Mouse (Mus musculus) E14TG2a.4 (cell line): ENCODE results near the gene Cyp4x1.
A peak's percentile ranks its signal among the peaks of the same experiment; 100 is the strongest.

ENCODE experiments used
- H3K27me3 ChIP-seq: 2 replicates; pipeline ENCODE4 v1.6.1; 2014; ENCODE audit warnings: low read length, control low read depth; ENCODE audit not compliant: insufficient read depth
- H3K36me3 ChIP-seq: 2 replicates; pipeline ENCODE4 v1.6.1; 2014; ENCODE audit warnings: low read length, control low read depth; ENCODE audit not compliant: insufficient read depth
- H3K4me1 ChIP-seq: replicated peaks from 2 replicates; pipeline ENCODE4 v1.6.1; 2014; ENCODE audit warnings: low read depth, low read length, control low read depth
- H3K4me3 ChIP-seq: replicated peaks from 2 replicates; pipeline ENCODE4 v1.5.1; 2014; ENCODE audit warnings: mild to moderate bottlenecking, low read length
- H3K9me3 ChIP-seq: 2 replicates; pipeline ENCODE4 v1.6.1; 2014; ENCODE audit warnings: low read length, control low read depth
- CTCF ChIP-seq: conservative IDR thresholded peaks from 2 replicates; pipeline ENCODE4 v1.5.1; 2014; ENCODE audit warnings: low read length
- NANOG ChIP-seq: IDR thresholded peaks from 2 replicates; pipeline ENCODE4 v1.6.1; 2014; ENCODE audit warnings: borderline replicate concordance, low read length, mixed read lengths
- POU5F1 ChIP-seq: IDR thresholded peaks from 2 replicates; pipeline ENCODE4 v1.6.1; 2014; ENCODE audit warnings: low read length, borderline replicate concordance

Cyp4x1 gene

DNA sequence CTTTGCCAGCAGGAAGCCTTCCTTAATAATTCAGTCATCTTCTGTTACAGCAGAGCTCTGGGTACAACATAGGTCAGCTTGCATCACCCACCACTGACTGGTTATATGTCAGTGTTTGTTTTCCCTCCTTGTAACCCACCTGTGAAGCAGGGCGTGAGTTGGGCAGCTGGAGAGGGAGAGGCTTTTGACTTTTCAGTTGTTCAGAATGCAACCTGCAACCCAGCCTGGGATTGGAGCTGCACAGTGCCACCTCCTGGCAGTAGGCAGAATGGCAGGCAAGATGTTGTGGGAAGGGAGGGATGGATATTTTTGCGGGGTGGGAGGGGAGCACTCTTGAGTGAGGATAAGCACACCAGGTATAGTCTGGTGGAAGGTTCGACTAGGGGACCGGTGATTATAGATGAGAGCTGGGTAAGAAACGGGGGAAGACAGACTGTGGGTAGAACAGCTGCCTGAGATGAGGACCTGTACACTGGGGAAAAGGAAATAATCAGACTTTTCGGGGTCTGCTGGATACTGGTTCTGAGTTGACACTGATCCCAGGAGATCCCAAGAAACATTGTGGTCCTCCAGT lies 48.5 kb downstream of the Cyp4x1 start:
- Histone ChIP-seq H3K9me3 (no peaks in the 10 kb centered on the region), H3K4me3 (no peak overlapping the region), H3K4me1 (peaks cover 13% of the 10 kb centered on the region), H3K27me3 (peaks cover 43% of the 10 kb centered on the region), H3K36me3 (no peaks in the 10 kb centered on the region)
- peak; percentile 94 for TF ChIP-seq CTCF
- TF ChIP-seq NANOG, result no peak
- no peak for TF ChIP-seq POU5F1

DNA sequence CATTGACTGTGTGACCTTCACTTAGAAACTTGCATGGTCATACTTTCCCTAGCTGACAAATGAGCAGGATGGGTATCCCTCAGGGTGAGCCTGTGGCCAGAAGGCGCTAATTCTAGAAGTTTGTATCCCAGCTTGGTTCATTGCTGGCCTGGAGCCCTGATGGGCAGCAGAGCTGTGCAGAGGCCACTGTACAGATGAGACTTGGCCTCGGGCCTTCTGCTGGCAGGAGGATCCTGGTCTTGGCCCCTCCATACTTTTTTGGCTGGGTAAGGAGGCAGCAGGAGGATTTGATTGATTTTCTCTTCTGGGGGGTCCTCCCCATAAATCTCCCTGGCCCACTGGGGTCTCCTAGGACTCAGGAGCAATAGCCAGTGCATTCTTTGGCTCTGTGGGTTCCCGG lies 51.0 kb downstream of the Cyp4x1 start:
- Histone ChIP-seq H3K4me1 (peaks cover 19% of the 10 kb centered on the region), H3K4me3 (no peak overlapping the region), H3K9me3 (no peaks in the 10 kb centered on the region), H3K36me3 (no peaks in the 10 kb centered on the region), H3K27me3 (peaks cover 20% of the 10 kb centered on the region; the same call in 1 of the 2 replicates)
- TF ChIP-seq CTCF (no peak), NANOG (no peak)

DNA sequence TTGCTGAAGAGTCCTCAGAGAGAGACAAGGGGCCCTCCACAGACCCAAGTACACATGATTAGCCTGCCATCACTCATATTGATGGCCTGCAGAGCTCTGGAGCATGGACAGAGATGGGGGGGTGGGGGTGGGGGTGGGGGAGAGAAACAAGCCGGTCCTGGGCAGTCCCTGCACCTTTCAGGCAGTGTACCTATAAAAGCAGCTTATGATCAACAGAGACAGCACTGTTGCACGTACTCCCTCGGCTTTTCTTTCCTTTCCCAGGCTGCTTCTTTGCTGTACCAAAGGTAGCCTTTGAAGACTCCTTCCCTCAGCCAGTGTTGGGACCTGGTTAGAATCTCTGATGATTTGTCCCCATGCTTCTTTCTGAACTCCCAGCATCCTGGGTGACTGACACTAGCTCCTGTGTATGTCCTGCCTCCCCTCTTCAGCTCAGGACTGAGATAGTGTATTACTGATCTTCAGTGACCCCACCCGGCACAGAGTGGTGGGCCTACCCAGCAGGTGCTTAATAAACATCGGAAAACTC lies 54.2 kb downstream of the Cyp4x1 start:
- Histone ChIP-seq H3K4me1 (peaks cover 28% of the 10 kb centered on the region), H3K9me3 (no peaks in the 10 kb centered on the region), H3K4me3 (peak overlapping the region; percentile 35; the same call in 1 of the 2 replicates), H3K36me3 (no peaks in the 10 kb centered on the region), H3K27me3 (peaks cover 12% of the 10 kb centered on the region)
- TF ChIP-seq NANOG (no peak), POU5F1 (no peak), CTCF (no peak)

DNA sequence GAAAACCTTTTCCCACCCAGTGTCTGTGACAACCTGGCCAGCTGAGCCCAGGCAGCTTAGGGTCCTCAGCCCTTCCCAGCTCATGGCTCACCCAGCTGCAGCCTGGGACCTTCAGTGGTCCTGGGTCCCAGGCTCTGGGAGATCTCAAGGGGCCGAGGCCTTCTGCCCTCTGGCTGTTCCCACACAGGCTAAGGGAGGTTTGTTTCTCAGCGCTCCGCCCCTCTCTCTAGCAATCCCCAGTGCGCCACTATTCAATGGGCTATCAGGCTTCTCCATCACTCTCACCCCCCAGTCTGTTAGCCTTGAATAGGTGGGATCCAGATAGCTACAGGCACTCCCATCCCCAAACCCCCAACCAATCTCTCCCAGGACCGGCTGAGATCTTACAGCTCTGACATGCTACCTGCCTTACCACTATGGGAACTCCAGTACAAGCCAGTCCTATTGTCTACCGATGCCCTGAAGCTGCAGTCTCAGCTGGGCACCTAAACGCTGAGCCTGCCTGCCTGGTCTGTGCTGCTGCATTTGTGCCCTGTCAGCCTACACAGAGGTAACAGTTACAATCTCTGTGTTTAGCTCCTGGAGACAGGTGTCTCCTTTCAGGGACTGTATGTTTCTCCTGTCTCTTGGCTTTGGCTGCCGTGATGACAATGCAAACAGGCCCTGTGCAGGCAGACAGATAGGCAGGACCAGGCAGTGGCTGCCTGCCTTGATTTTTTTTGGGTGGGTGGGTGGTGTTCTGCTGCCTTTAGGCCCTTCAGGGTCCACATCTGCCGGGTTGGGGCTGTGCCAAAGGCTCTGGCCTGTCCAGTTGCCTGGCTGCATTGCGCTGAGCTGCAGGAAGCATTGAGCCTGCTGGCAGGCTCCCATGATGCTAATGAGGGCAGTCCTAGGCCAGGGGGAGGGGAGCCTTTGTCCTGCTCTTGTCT lies 54.9 kb downstream of the Cyp4x1 start:
- H3K36me3 ChIP-seq, result no peaks in the 10 kb centered on the region
- 0 out of 2 replicates have a peak, but pooled peaks have one; percentile 9 for TF ChIP-seq NANOG
- TF ChIP-seq CTCF, result no peak
- H3K4me1 ChIP-seq, result peaks cover 33% of the 10 kb centered on the region
- H3K27me3 ChIP-seq, result peaks cover 12% of the 10 kb centered on the region
- peak overlapping the region; percentile 35; the same call in 1 of the 2 replicates for H3K4me3 ChIP-seq
- no peaks in the 10 kb centered on the region for H3K9me3 ChIP-seq

DNA sequence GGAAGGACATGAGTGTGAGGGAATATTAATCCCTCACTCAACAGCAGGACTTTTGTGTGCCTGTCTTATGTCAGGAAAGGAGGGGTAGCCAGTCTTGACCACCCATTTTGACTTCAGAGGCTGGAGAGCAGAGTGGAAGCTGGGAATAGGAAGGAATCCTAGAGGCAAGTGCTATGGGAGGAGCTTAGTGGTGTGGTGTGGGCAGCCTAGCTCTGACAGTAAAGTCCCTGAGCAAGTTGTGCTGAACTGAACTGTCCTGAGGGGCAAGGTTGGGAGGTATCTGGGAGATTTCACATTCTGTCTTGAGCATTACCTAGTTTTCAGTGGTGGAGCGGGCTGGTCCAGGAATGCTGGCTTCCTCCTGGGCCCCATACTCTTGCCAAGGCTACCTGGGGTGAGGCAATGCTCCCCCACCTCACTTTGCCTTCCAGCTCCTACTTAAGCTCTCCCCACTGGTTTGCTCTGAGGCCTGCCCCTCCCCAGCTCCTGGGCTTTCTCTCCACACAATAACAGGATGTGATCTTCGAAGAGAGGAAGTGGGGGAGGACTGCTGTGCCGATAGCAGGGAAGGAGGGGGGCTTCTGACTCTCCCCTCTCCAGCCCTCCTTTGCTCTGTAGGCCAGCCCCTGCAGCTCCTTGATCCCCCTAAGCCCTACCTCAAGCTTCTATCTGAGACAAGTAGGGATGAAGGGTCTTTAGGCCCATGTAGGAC lies 58.7 kb downstream of the Cyp4x1 start:
- peaks cover 33% of the 10 kb centered on the region for H3K4me1 ChIP-seq
- peaks cover 24% of the 10 kb centered on the region for H3K27me3 ChIP-seq
- TF ChIP-seq CTCF, result no peak
- TF ChIP-seq POU5F1, result no peak
- TF ChIP-seq NANOG, result no peak
- H3K9me3 ChIP-seq, result no peaks in the 10 kb centered on the region
- no peaks in the 10 kb centered on the region for H3K36me3 ChIP-seq
- H3K4me3 ChIP-seq, result no peak overlapping the region

DNA sequence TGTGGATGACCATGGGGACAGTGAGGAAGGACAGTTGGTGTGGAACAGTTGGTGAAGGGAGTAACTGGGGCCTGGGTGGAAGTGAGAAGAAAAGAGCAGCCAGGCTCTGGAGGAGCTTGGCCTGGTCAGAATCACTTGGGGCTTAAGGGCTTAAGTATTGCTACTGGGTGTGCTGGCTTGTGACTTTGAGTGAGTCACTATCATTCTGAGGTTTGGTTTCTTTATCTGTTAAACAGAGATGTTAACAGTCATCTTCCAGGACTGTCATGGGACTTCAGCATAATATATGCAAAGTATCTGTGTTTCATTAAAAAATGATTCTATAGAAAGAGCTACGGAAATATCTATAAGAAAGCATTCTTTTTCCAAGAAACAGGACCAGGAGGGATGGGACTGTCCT lies 59.3 kb downstream of the Cyp4x1 start:
- Histone ChIP-seq H3K4me3 (no peak overlapping the region), H3K4me1 (peaks cover 29% of the 10 kb centered on the region), H3K9me3 (no peaks in the 10 kb centered on the region), H3K27me3 (peaks cover 28% of the 10 kb centered on the region), H3K36me3 (no peaks in the 10 kb centered on the region)
- TF ChIP-seq POU5F1 (no peak), CTCF (no peak), NANOG (no peak)

DNA sequence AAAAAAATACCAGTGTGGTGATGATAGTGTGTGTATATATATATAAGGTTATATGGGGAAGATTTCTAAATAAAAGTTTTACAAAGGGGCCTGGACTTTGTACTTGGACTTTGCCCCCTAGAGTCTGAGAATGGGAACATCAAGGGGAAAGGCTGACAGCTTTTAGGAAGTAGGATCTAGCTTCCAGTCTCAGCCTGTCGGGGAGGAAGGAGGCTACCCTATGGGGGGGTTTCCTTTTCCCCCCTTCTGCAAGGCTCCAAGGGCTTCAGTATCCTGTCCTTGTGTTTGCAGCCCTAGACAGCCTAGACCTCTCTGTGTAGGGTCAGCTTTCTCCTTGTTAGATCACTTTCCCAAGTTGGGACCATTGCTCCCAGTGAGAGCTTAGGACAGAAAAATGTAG lies 62.4 kb downstream of the Cyp4x1 start:
- peaks cover 56% of the 10 kb centered on the region for H3K27me3 ChIP-seq
- no peak overlapping the region for H3K4me3 ChIP-seq
- H3K9me3 ChIP-seq, result no peaks in the 10 kb centered on the region
- TF ChIP-seq NANOG, result no peak
- TF ChIP-seq POU5F1, result no peak
- no peak for TF ChIP-seq CTCF
- peaks cover 17% of the 10 kb centered on the region for H3K4me1 ChIP-seq
- no peaks in the 10 kb centered on the region for H3K36me3 ChIP-seq

DNA sequence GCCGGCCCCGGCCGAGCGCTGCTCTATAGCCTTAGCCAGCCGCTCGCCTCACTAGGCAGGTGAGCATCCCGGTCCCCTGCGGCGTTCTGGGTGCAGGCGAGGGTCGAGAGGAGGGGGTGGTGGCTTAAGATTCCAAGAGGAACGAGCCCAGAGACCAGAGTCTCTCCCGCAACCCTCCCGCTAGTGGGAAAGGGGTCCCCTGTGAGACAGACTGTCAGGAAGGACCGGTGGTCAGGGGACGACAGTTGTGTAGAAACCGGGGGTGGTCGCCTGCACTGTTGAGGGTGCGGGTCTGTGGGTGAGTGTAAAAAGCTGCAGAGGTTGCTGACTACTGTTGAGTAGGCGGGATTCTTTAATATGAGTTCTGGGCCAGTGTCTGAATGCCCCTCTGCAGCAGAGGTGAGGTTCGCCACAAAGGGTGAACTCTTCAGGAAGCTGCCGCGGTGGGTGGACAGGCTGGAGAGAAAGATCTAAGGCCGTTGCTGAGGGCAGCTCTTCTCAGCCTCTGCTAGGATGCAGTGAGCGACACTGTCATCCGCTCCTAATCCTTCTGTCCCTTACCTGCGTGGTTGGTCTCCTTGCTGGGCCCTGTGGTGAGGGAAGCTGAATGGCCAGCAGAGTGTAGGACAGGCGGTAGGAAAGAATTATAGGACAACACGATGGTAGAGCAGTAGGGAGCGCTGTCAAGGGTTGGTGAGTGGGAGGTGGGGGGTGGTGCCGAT lies 70.4 kb downstream of the Cyp4x1 start:
- Histone ChIP-seq H3K4me3 (peak overlapping the region; percentile 76), H3K9me3 (no peaks in the 10 kb centered on the region)
- TF ChIP-seq POU5F1 (no peak), CTCF (no peak), NANOG (no peak)

More for the DNA sequence above, 70.4 kb downstream of the Cyp4x1 start:
- Histone ChIP-seq H3K27me3 (peaks cover 94% of the 10 kb centered on the region), H3K36me3 (no peaks in the 10 kb centered on the region), H3K4me1 (peaks cover 34% of the 10 kb centered on the region)
